Mouse (Mus musculus) embryonic fibroblast, embryonic 13.5 days (primary cell): ENCODE results near the gene Exosc10.

ENCODE experiments used
- CTCF ChIP-seq: IDR thresholded peaks from 2 replicates; pipeline ENCODE4 v1.5.1; 2011; ENCODE audit warnings: mild to moderate bottlenecking, control low read depth, low read length, moderate library complexity, borderline replicate concordance; ENCODE audit not compliant: insufficient read depth
- POLR2A ChIP-seq: IDR thresholded peaks from 2 replicates; pipeline ENCODE4 v1.6.1; 2011; ENCODE audit warnings: low read depth, mild to moderate bottlenecking, control low read depth, low read length, moderate library complexity

- TF ChIP-seq CTCF = no peak
- no peak for TF ChIP-seq POLR2A
Observed at GRCm38 (mm10) chr4:148533613-148534328, 24.5 kb upstream of the Exosc10 start.
